Mouse (Mus musculus) stomach, postnatal 0 days (tissue): ENCODE measurements around the gene Gm21885. TPM values are rescaled to one million over a fixed set of nuclear protein-coding genes. Genes with fewer than 3 reads are reported as not detected.

Source experiments
- ATAC-seq: fragments of 200-750 bp; cut with Nextera tagmentation; 2 replicates; pipeline ENCODE4 v1.8.0; 2017; ENCODE audit not compliant: low FRiP score, low TSS enrichment
- DNase-seq: peaks from one replicate; pipeline ENCODE4 v3.0.0-alpha.2; 2016; ENCODE audit warnings: low spot score
- H3K27ac ChIP-seq: fragments of 300-500 bp; sonication (generic); replicated peaks from 2 replicates; pipeline ENCODE4 v1.5.1; 2014; ENCODE audit warnings: mild to moderate bottlenecking, control low read depth
- H3K27me3 ChIP-seq: fragments of 300-500 bp; sonication (generic); 2 replicates; pipeline ENCODE4 v1.6.1; 2014; ENCODE audit warnings: low read length; ENCODE audit not compliant: control insufficient read depth, insufficient read depth
- H3K36me3 ChIP-seq: fragments of 300-500 bp; sonication (generic); 2 replicates; pipeline ENCODE4 v1.6.1; 2014; ENCODE audit warnings: low read length, mixed read lengths; ENCODE audit not compliant: control insufficient read depth, insufficient read depth
- H3K4me1 ChIP-seq: fragments of 300-500 bp; sonication (generic); replicated peaks from 2 replicates; pipeline ENCODE4 v1.6.1; 2014; ENCODE audit warnings: antibody characterized with exemption; ENCODE audit not compliant: control insufficient read depth, insufficient read depth
- H3K4me2 ChIP-seq: fragments of 300-500 bp; sonication (generic); replicated peaks from 2 replicates; pipeline ENCODE4 v1.6.1; 2014; ENCODE audit warnings: low read depth, mild to moderate bottlenecking, control low read depth, moderate library complexity
- H3K4me3 ChIP-seq: fragments of 300-500 bp; sonication (generic); 2 replicates; pipeline ENCODE4 v1.5.1; 2014; ENCODE audit warnings: low read depth, low read length, control low read depth
- H3K9ac ChIP-seq: fragments of 300-500 bp; sonication (generic); 2 replicates; pipeline ENCODE4 v1.6.1; 2014; ENCODE audit warnings: mild to moderate bottlenecking, low read length, control low read depth, mixed read lengths
- H3K9me3 ChIP-seq: fragments of 300-500 bp; sonication (generic); 2 replicates; pipeline ENCODE4 v1.6.1; 2016; ENCODE audit warnings: low read length; ENCODE audit not compliant: control insufficient read depth
- CTCF ChIP-seq: IDR thresholded peaks from 2 replicates; pipeline ENCODE4 v1.5.1; 2016; ENCODE audit warnings: antibody characterized with exemption, low read depth, mild to moderate bottlenecking, moderate library complexity
- EP300 ChIP-seq: optimal IDR thresholded peaks from 2 replicates; pipeline ENCODE3; 2016; ENCODE audit warnings: antibody characterized with exemption
- WGBS: fragments of 180-500 bp; shearing (Covaris S2); extraction: QIAGEN DNeasy Blood & Tissue Kit; methylation state at CpG from one replicate; pipeline ENCODE4 v1.1.7; 2014; 5-methylcytosine and 5-hydroxymethylcytosine counted together
- polyA plus RNA-seq: library from polyadenylated mRNA; unstranded; fragments of >200 nt; fragmentation: Nextera tagmentation; extraction: Ambion mirVana; gene quantifications from 2 replicates; pipeline ENCODE4 v1.2.1, GENCODE M21; 2015

Gm21885 gene
- polyA plus RNA-seq, 1 experiment from 2014 or later, result not detected

DNA sequence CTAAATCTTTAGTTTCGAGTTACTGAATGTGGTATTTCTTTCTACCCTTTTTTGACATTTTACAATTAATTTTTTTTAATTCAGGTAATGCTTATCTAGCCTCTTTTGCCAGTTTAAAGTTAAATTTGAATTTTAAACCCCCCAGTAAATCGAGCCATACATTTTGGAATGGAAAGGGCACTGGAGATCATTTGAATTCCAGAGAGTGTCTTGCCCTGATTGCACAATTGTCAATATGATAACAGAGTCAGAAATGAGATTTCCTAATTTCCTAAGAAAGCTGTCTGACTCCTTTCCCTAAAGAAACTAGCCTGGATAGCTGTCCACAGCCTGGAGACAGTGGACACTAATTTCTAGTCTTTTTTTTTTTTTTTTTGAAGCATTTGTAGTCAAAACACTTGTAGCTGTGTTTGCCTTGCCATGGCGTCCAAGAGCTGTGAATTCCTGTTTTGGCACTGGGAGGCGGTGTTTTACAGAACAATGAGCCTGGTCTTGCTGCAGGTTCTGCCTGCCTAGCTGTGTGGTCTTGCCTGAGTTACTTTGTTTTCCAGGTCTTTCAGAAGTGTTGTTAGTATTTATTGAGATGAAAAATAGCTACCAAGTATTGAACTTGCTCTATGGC lies 47.7 kb downstream of the Gm21885 start:
- peak; percentile 66 for DNase-seq
- peak overlapping the region; percentile 1; the same call in 1 of the 2 replicates for H3K4me2 ChIP-seq
- H3K27me3 ChIP-seq, result no peaks in the 10 kb centered on the region
- H3K9me3 ChIP-seq, result no peaks in the 10 kb centered on the region
- no peak overlapping the region for H3K4me3 ChIP-seq
- H3K4me1 ChIP-seq, result peaks cover 4% of the 10 kb centered on the region; the same call in 1 of the 2 replicates
- WGBS, result 36% methylated on average over 4 of the region's 4 CpGs
- H3K9ac ChIP-seq, result no peak overlapping the region
- H3K36me3 ChIP-seq, result no peaks in the 10 kb centered on the region
- H3K27ac ChIP-seq, result no peak overlapping the region; the same call in 1 of the 2 replicates
- no peak for ATAC-seq
- TF ChIP-seq EP300, result no peak
- TF ChIP-seq CTCF, result peak; percentile 74

DNA sequence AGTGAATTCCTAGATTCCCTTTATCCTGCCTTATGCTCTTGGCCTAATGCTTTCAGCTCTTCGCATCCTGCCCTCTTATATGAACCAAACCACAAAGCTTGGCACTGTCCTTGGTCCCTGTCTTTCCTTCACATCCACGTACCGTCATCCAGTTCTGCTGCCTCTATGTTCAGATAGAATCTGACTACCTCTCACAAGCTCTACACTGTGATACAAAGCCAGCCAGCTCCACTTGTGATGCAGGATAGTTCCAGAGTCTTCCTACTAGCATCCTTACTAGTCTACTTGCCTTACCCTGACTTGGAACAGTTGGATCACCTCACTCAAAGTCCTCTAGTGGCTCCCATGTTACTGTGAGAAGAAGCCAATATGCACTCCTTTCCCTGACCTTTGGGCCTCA lies 48.5 kb downstream of the Gm21885 start:
- WGBS, result 78% methylated on average over 3 of the region's 3 CpGs
- Histone ChIP-seq H3K27ac (0 out of 2 replicates have a peak overlapping the region, but pooled peaks have one; percentile 20), H3K36me3 (no peaks in the 10 kb centered on the region), H3K9ac (no peak overlapping the region), H3K27me3 (no peaks in the 10 kb centered on the region), H3K4me1 (peaks cover 4% of the 10 kb centered on the region; the same call in 1 of the 2 replicates), H3K9me3 (no peaks in the 10 kb centered on the region), H3K4me2 (no peak overlapping the region), H3K4me3 (no peak overlapping the region)
- TF ChIP-seq CTCF, result no peak
- no peak for TF ChIP-seq EP300
- DNase-seq (no peak), ATAC-seq (no peak)

DNA sequence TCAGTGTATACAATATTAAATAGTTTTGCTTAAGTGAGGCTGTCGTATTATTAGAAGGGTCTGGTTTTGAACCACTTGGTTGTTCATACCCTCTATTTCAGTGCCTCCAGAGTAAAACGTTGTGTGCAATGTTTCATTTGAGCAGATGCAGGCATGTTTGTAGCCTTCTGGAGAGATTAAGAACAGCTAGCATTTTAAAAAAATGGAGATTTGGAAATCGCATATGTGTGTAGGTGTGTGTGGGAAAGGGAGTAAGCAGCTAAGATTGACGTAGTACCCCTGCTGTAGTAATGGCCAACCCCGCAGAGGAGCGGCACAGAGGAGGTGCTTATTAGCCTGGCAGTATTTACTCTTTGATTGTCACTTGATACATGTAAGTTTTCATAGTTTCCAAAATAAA lies 51.1 kb downstream of the Gm21885 start:
- Histone ChIP-seq H3K36me3 (0 out of 2 replicates have a peak, but pooled peaks cover 3% of the 10 kb centered on the region), H3K9me3 (no peaks in the 10 kb centered on the region), H3K27me3 (no peaks in the 10 kb centered on the region), H3K9ac (no peak overlapping the region), H3K4me1 (no peaks in the 10 kb centered on the region), H3K4me3 (no peak overlapping the region), H3K4me2 (no peak overlapping the region), H3K27ac (no peak overlapping the region)
- 64% methylated on average over 6 of the region's 6 CpGs for WGBS
- no peak for ATAC-seq
- TF ChIP-seq EP300 (no peak), CTCF (no peak)
- no peak for DNase-seq

DNA sequence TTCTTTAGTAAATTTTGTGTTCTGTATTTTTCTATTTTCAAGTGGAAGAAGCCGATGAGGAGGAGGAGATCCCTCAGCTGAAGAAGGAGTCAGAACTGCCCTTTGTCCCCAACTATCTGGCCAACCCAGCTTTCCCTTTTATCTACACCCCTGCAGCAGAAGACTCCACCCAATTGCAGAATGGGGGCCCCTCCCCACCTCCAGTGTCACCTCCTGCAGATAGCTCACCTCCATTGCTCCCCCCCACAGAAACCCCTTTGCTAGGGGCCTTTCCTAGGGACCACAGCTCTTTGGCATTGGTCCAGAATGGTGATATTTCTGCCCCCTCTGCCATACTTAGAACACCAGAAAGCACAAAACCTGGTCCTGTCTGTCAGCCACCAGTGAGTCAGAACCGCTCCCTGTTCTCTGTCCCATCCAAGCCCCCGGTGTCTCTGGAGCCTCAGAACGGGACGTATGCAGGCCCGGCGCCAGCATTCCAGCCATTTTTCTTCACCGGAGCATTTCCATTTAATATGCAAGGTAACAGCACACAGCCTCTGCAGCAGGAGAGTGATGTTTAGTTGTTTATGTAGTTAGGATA lies 52.8 kb downstream of the Gm21885 start:
- Histone ChIP-seq H3K9me3 (no peaks in the 10 kb centered on the region), H3K36me3 (peaks cover 7% of the 10 kb centered on the region; the same call in 1 of the 2 replicates), H3K4me1 (no peaks in the 10 kb centered on the region), H3K27me3 (no peaks in the 10 kb centered on the region), H3K4me3 (no peak overlapping the region), H3K9ac (no peak overlapping the region), H3K4me2 (no peak overlapping the region), H3K27ac (no peak overlapping the region)
- TF ChIP-seq CTCF (no peak), EP300 (no peak)
- DNase-seq (no peak), ATAC-seq (peak; percentile 33; the same call in 1 of the 2 replicates)
- WGBS, result 67% methylated on average over 8 of the region's 8 CpGs

Other genes starting within 250 kb of the Gm21885 start
- gene Tob1, start 70.4 kb upstream of the Gm21885 start, polyA plus RNA-seq, result 71.1 and 74.1 TPM in 2 replicates
- 1.4 and 1.9 TPM in 2 replicates for gene Wfikkn2, start 35.9 kb upstream of the Gm21885 start, polyA plus RNA-seq
- 50.0 and 51.2 TPM in 2 replicates for gene Luc7l3, start 40.1 kb downstream of the Gm21885 start, polyA plus RNA-seq
- 14.8 and 15.6 TPM in 2 replicates for gene Ankrd40, start 46.1 kb downstream of the Gm21885 start, polyA plus RNA-seq
- 25.3 and 31.4 TPM in 2 replicates for gene Abcc3, start 111.1 kb downstream of the Gm21885 start, polyA plus RNA-seq
- gene Cacna1g, start 192.3 kb downstream of the Gm21885 start, polyA plus RNA-seq, result 1.8 and 2.0 TPM in 2 replicates
- gene Spata20, start 204.3 kb downstream of the Gm21885 start, polyA plus RNA-seq, result 0.05 and 0.18 TPM in 2 replicates
- 53.4 and 60.1 TPM in 2 replicates for gene Epn3, start 218.1 kb downstream of the Gm21885 start, polyA plus RNA-seq
- 1.4 and 1.9 TPM in 2 replicates for gene Mycbpap, start 239.9 kb downstream of the Gm21885 start, polyA plus RNA-seq